Mouse (Mus musculus): ENCODE data around the gene Ints7.

Ints7 gene

DNA sequence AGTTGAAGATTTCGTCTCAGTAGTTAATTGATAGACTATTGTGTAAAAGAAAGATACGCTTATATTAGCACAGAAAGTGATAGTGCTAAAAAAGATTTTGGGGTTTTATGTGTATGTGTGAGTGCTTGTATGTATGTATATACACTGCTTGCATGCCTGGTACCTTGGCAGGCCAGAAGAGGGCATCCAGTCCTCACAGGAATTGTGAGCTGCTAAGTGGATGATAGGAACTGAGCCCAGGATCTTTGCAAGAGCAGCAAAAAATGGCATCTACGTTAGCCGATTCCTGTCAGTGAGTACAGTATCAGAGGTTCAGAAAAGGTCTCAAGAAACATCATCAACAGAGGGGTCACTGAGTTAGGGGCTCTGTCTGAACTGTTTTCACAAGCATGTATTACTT is 9.0 kb downstream of the Ints7 start:
- DNase-seq (ENCODE audit: low spot score in 2 of 2): no peak

GRCm38 (mm10) chr1:191585704-191586103 is 10.3 kb downstream of the Ints7 start:
- DNase-seq (ENCODE audit: low spot score in 2 of 2): no peak

- DNase-seq (ENCODE audit: low spot score in 2 of 2): no peak
Measured at GRCm38 (mm10) chr1:191587062-191587461, 11.6 kb downstream of the Ints7 start.

- DNase-seq (ENCODE audit: low spot score in 2 of 2): no peak
Measured at GRCm38 (mm10) chr1:191588749-191589148, 13.3 kb downstream of the Ints7 start.

DNA sequence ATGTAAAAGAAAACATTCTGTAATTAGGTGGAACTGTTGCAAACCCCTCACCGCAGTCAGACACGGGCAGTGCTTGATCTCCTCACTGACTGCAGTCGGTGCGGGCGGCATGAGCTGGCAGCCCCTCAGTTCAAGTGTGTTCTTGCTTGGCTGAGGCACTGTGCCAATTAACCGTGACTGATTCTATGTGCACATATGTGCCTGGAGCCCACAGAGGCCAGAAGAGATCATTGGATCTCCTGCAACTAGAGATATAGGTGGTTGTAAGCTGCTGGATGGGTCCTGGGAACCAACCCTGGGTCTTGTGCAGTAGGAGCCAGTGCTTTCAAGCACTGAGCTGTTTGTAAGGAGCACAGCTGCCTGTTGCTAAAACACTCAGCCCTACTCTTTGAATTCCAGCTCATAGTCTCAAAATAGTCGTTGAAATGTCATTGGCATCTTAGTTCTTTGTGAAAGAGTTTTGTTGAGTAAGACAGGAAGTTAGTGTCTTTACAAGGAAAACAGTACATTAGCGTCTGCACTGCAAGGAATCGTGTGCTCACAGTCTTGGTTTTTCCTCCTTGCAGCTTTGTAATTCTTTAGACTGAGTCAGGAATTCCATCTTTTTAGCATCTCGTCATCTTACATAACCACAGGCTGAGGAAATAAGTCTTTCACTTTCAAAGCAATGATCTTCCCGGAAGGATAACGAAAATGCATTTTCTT is 16.7 kb downstream of the Ints7 start:
- no peak for DNase-seq (ENCODE audit: low spot score in 2 of 2)

DNA sequence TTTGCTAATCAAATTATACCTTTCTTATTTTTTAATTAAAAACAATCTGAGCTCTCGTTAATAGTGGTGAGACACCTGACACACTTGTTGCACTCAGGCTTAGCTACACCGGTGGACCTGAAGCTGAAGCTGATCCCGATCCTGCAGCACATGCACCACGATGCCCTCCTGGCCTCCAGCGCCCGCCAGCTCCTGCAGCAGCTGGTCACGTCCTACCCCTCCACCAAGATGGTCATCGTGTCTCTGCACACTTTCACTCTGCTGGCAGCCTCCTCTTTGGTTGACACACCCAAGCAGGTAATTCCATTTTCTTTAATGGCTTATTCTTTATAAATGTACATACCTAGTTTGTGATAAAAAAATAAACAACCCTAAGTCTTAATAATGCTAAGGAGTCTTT is 20.6 kb downstream of the Ints7 start:
- no peak for DNase-seq (ENCODE audit: low spot score in 2 of 2)

DNA sequence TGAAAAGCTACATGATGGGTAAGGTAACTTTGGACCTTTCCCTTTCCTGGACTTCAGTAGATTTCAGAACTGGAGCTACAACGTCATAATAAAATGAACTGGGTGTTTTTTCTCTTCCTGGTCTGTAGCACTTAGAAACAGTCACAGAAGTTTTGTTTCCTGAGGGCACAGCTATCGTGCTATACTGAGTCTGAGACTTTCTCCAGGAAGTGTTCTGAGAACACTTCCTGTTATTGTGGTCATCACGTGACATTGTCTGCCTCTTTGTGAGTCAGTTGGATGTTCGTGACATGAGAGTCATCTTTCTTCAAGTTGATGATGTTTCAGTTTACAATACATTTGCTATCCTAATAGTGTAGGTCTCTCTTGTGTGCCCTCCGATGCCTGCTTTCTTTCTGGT is 23.8 kb downstream of the Ints7 start:
- no peak for DNase-seq (ENCODE audit: low spot score in 2 of 2)

GRCm38 (mm10) chr1:191604690-191605089 is 29.3 kb downstream of the Ints7 start:
- DNase-seq (ENCODE audit: low spot score in 2 of 2): no peak

DNA sequence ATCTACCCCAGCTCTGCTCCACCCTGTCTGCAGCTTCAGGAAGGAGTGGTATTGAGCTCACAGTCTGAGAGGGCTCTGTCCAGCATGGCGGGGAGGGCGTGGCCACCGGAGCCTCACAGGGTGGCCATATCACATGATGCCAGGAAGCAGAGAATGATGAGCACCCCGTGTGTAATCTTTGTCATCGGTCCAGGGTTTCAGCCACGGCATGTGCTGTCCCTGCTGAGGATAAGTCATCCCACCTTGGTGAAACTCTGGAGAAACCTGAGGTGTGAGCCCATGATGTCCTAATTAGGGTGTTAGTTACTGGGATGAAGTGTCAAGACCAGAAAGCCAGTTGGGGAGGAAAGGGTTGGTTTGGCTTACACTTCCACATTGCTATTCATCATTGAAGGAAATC is 33.6 kb downstream of the Ints7 start:
- no peak for DNase-seq (ENCODE audit: low spot score in 2 of 2)

- no peak for DNase-seq (ENCODE audit: low spot score in 2 of 2)
Measured at GRCm38 (mm10) chr1:191609578-191609977, 34.1 kb downstream of the Ints7 start.

DNA sequence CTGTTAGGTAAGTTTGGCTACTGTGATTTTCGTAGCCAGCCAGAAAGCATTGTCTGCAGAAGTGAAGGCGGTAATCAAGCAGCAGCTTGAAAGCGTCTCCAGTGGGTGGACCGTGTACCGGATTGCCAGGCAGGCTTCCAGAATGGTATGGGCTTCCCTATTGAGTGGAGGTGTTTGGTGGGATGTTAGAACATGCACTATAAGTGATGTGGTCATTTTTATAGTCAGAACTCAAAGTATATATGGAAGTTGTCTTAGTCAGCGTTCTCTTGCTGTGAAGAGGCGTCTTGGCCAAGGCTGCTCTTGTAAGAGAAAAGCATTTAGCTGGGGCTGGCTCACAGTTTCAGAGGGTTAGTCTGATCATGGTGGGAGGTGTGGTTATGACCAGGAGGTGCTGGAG is 34.9 kb downstream of the Ints7 start:
- no peak for DNase-seq (ENCODE audit: low spot score in 2 of 2)

DNA sequence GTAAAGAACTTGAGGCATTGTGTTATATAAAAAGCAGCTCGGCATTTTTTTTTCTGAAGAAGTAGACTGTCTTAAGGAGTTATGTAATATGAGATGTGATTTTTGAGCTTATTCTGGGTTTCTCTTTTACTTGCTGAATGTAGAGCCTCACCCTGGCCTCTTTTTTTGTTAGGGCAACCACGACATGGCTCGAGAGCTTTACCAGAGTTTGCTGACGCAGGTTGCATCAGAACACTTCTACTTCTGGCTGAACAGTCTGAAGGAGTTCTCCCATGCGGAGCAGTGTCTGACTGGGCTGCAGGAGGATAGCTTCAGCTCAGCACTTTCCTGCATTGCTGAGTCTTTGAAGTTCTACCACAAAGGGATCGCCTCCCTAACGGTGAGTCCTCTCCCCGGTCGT is 36.2 kb downstream of the Ints7 start:
- DNase-seq (ENCODE audit: low spot score in 2 of 2): no peak

GRCm38 (mm10) chr1:191612877-191613276 is 37.4 kb downstream of the Ints7 start:
- no peak for DNase-seq (ENCODE audit: low spot score in 2 of 2)

DNA sequence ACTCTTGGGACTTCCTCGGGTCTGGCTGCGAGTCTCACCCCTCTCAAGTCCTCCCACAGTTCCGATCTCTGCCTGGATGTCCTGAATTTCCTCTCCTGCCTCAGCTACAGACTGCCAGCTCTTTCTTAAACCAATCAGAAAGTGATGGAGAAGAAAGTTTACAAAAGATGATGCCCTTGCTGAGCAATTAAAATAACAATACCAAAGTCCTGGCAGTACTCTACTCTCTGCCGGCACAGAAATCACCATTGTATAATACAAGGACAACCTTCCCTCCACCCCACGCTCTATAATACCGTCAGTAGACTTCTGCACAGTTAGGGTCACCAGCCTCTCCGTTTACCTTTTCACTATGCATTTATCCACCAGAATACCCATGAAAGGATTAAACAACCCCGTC is 40.8 kb downstream of the Ints7 start:
- no peak for DNase-seq (ENCODE audit: low spot score in 2 of 2)

- no peak for DNase-seq (ENCODE audit: low spot score in 2 of 2)
Measured at GRCm38 (mm10) chr1:191617589-191617988, 42.2 kb downstream of the Ints7 start.

DNA sequence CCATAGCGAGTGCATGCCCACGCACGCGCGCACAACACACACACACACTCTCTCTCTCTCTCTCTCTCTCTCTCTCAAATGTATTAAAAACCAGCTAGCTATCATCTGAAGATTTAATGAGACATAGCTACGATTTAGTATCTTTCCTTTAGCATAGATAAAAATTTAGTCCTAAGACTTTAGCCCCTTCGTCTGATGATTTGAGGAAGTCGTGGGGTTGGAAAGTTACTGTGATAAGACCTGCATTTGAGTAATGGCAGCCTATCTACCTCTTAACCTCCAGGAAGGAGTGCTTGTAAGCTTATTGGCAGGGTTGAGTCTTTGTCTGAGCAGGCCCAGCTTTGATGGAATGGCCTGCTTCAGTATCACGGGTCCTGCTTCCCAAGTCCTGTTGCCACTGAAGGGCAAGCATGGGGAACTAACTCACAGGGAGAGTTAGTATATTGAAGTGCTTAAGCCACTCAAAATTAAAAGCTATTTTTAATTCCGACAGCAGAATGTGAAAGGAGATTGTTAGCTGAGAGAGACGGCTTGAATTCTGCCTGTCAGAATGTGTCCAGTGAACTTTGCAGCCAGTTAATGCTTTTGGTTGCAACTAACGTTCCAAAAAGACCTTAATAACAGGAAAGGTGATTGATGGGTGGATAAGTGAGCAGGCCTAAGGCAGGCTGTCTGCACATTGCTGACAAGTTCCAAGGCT is 42.8 kb downstream of the Ints7 start:
- no peak for DNase-seq (ENCODE audit: low spot score in 2 of 2)

DNA sequence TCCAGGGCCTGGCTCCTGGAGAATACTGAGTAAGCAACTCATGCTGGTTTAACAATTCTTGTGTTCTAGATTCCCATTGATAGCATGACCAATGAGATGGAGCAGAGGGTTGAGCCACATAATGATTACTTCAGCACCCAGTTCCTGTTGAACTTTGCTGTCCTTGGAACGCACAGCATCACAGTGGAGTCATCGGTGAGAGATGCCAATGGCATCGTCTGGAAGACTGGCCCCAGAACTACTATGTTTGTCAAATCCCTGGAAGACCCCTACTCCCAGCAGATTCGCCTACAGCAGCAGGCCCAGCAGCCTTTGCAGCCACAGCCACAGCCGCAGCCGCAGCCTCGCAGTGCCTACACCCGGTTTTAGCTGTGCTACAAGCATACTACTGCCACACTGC is 45.7 kb downstream of the Ints7 start:
- DNase-seq (ENCODE audit: low spot score in 2 of 2): no peak

- no peak for DNase-seq (ENCODE audit: low spot score in 2 of 2)
Measured at GRCm38 (mm10) chr1:191622801-191623200, 47.4 kb downstream of the Ints7 start.

GRCm38 (mm10) chr1:191624492-191624891 is 49.1 kb downstream of the Ints7 start:
- DNase-seq (ENCODE audit: low spot score in 2 of 2): no peak

- DNase-seq (ENCODE audit: low spot score in 2 of 2): no peak
Measured at GRCm38 (mm10) chr1:191625026-191625425, 49.6 kb downstream of the Ints7 start.

DNA sequence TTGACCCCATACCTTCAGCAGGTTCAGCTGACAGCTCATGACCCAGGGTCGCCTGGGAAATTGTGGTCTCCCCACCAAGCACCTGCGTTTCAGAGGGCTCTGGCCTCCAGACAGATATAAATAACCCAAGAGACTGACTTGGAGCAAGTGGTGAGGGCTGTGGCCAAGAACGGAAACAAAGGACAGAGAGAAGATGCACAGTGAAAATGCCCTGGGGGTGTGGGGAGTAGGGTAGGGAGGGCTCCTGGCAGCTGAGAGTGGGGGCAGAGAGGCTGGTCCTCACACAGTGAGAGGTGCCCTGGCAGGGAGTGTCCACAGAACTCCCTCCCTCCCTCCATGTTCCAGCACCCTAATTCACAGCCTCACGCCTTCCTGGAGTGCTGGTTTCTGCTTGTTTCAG is 50.2 kb downstream of the Ints7 start:
- DNase-seq (ENCODE audit: low spot score in 2 of 2): no peak

GRCm38 (mm10) chr1:191628457-191629169 is 53.2 kb downstream of the Ints7 start:
- DNase-seq (ENCODE audit: low spot score in 2 of 2): no peak

- no peak for DNase-seq (ENCODE audit: low spot score in 2 of 2)
Measured at GRCm38 (mm10) chr1:191629170-191629636, 53.8 kb downstream of the Ints7 start.
